Mouse (Mus musculus) forebrain, embryonic 16.5 days (tissue): ENCODE data around the gene Dcst1. TPM values are rescaled to one million over a fixed set of nuclear protein-coding genes. Genes with fewer than 3 reads are reported as not detected.

Experiments used
- ATAC-seq: fragments of 200-750 bp; cut with Nextera tagmentation; 2 replicates; pipeline ENCODE4 v1.8.0; 2017; ENCODE audit warnings: mild to moderate bottlenecking, moderate library complexity
- H3K27ac ChIP-seq: fragments of 300-500 bp; sonication (generic); 2 replicates; pipeline ENCODE4 v1.5.1; 2014; ENCODE audit warnings: low read length, control low read depth
- H3K27me3 ChIP-seq: fragments of 300-500 bp; sonication (generic); replicated peaks from 2 replicates; pipeline ENCODE4 v1.6.1; 2014; ENCODE audit warnings: low read length; ENCODE audit not compliant: control insufficient read depth, insufficient read depth
- H3K36me3 ChIP-seq: fragments of 300-500 bp; sonication (generic); 2 replicates; pipeline ENCODE4 v1.6.1; 2014; ENCODE audit not compliant: control insufficient read depth, insufficient read depth
- H3K4me1 ChIP-seq: fragments of 300-500 bp; sonication (generic); replicated peaks from 2 replicates; pipeline ENCODE4 v1.6.1; 2014; ENCODE audit warnings: low read length; ENCODE audit not compliant: control insufficient read depth, insufficient read depth
- H3K4me2 ChIP-seq: fragments of 300-500 bp; sonication (generic); 2 replicates; pipeline ENCODE4 v1.6.1; 2014; ENCODE audit warnings: mild to moderate bottlenecking, low read length, control low read depth
- H3K4me3 ChIP-seq: fragments of 300-500 bp; sonication (generic); replicated peaks from 2 replicates; pipeline ENCODE4 v1.5.1; 2014; ENCODE audit warnings: mild to moderate bottlenecking, low read length, control low read depth
- H3K9ac ChIP-seq: fragments of 300-500 bp; sonication (generic); replicated peaks from 2 replicates; pipeline ENCODE4 v1.6.1; 2014; ENCODE audit warnings: low read depth, low read length, control low read depth
- H3K9me3 ChIP-seq: fragments of 300-500 bp; sonication (generic); 2 replicates; pipeline ENCODE4 v1.6.1; 2016; ENCODE audit warnings: low read length; ENCODE audit not compliant: control insufficient read depth
- WGBS: fragments of 180-500 bp; shearing (Covaris S2); extraction: QIAGEN DNeasy Blood & Tissue Kit; methylation state at CpG from one replicate; pipeline ENCODE4 v1.1.7; 2014; 5-methylcytosine and 5-hydroxymethylcytosine counted together
- polyA plus RNA-seq: library from polyadenylated mRNA; unstranded; fragments of >200 nt; fragmentation: Nextera tagmentation; extraction: Ambion mirVana; gene quantifications from 2 replicates; pipeline ENCODE4 v1.2.1, GENCODE M21; 2015

Dcst1 gene
- polyA plus RNA-seq, 1 experiment from 2014 or later, result 1.3 TPM

DNA sequence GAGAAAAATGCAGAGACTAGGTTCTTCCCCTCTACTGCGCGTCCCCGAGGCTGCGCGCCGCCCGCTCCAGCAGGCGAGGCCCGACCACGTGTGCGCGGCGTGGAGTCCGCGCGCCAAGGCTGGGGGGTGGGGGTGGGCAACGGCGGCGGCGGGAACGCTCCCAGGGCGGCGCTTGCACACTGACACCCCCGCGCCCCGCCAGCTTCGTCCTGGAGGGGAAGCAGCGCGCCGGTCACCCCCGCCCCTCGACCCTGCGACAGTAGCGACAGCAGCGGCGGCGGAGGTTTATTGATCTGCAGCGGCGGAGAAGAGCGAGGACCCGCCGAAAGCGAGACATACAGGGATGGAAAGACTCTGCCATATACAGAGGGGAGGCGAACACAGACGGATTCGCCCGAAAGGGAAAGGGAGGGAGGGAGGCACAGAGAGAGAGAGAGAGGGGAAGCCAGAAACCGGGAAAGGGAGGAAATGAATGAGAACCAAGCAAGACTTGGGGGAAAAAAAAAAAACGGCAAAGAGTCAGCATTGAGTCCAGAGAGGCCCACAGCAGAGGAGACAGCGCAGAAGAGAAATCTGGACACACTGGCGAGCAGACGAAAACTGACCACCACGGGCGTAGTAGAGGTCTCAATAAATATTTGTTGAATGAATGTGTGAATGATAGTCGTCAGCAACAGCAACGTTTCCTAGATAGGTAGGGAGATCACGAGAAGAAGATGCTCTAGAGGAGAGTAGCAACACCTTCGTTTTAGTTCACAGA lies 45.3 kb downstream of the Dcst1 start:
- no peaks in the 10 kb centered on the region for H3K9me3 ChIP-seq
- H3K9ac ChIP-seq, result peak overlapping the region; percentile 60
- peaks cover 67% of the 10 kb centered on the region for H3K4me1 ChIP-seq
- WGBS, result 2% methylated on average over 57 of the region's 58 CpGs
- peak overlapping the region; percentile 83 for H3K27ac ChIP-seq
- peaks cover 21% of the 10 kb centered on the region for H3K27me3 ChIP-seq
- peak overlapping the region; percentile 86 for H3K4me2 ChIP-seq
- peak overlapping the region; percentile 52 for H3K4me3 ChIP-seq
- H3K36me3 ChIP-seq, result no peaks in the 10 kb centered on the region
- peak; percentile 10 for ATAC-seq

DNA sequence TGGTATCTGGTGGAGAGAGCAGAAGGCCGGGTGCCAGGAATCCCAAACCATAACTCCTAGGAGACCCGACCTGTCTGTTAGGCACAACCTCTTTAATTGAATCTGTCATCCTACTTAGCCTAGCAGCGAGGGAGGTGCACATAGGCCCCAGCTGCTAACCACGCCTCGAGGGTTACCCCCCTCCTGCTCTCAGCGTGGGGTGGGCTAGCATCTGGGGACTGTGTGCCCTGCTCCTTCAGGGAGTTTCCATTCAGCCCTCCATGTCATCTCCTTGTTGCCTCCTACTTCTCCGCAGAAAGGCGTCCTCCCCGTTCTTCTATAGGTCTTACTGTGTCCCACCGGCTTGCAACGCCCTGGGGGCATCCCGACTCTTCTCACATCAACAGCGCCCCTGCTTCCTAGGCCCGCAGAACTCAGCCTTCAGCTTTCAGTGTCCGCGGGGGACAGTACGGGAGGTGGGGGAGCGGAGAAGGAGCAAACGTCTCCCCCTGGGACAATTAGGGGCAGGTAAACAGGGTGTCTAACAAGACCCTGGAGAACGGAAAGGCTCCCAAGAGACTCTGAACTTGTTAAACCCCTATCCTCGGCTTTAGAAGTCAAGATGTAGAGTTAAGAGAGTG lies 46.0 kb downstream of the Dcst1 start:
- Histone ChIP-seq H3K4me1 (peaks cover 67% of the 10 kb centered on the region), H3K27ac (peak overlapping the region; percentile 83), H3K4me2 (peak overlapping the region; percentile 86), H3K27me3 (peaks cover 21% of the 10 kb centered on the region), H3K9ac (peak overlapping the region; percentile 60; the same call in 1 of the 2 replicates), H3K36me3 (no peaks in the 10 kb centered on the region), H3K4me3 (peak overlapping the region; percentile 52), H3K9me3 (no peaks in the 10 kb centered on the region)
- WGBS, result 7% methylated on average over 21 of the region's 21 CpGs
- no peak for ATAC-seq

DNA sequence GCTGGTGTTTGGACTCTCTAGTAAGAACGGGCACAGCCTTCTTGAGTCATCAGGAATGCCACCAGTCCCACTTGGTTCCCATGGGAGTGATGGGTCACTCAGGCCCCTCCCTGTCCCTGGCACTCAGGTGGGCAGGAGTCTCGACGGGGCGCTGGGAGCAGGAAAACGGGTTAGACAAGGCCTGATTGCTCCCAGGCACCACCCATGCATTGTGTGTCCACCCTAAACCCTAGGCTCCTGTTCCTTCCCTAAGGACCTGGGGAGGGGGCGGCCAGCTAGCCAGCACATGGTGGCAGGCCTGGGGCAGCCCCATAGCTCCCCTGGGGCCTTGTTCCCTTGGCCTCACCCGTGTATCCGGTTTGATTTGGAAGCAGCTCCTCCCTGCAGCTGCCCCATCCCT lies 46.7 kb downstream of the Dcst1 start:
- Histone ChIP-seq H3K9me3 (no peaks in the 10 kb centered on the region), H3K27ac (no peak overlapping the region), H3K4me2 (no peak overlapping the region), H3K4me3 (no peak overlapping the region), H3K4me1 (peaks cover 67% of the 10 kb centered on the region), H3K36me3 (no peaks in the 10 kb centered on the region), H3K9ac (no peak overlapping the region), H3K27me3 (peaks cover 19% of the 10 kb centered on the region)
- no peak for ATAC-seq
- WGBS, result 73% methylated on average over 8 of the region's 8 CpGs

DNA sequence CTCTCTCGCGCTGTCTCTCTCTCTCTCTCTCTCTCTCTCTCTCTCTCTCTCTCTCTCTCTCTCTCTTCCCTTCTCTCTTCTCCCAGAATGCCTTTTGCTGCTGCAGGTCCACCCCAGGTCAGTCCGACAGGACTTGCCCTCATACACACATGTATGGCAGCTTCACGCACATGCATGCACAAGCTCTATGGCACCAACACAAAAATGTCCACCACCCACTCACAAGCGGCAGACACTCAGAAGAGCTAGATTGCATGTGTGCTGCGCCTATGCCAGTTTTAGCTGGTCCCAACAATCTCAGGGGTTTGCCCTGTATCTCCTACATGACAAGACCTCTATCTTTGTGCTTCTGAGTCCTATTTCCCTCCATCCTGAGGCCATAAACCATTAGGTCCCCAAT lies 47.8 kb downstream of the Dcst1 start:
- no peak overlapping the region for H3K9ac ChIP-seq
- 54% methylated on average over 6 of the region's 6 CpGs for WGBS
- H3K4me1 ChIP-seq, result peaks cover 67% of the 10 kb centered on the region
- H3K36me3 ChIP-seq, result no peaks in the 10 kb centered on the region; the same call in 1 of the 2 replicates
- H3K9me3 ChIP-seq, result no peaks in the 10 kb centered on the region
- ATAC-seq, result no peak
- no peak overlapping the region for H3K4me2 ChIP-seq
- H3K27me3 ChIP-seq, result peaks cover 19% of the 10 kb centered on the region
- H3K27ac ChIP-seq, result no peak overlapping the region
- no peak overlapping the region for H3K4me3 ChIP-seq

DNA sequence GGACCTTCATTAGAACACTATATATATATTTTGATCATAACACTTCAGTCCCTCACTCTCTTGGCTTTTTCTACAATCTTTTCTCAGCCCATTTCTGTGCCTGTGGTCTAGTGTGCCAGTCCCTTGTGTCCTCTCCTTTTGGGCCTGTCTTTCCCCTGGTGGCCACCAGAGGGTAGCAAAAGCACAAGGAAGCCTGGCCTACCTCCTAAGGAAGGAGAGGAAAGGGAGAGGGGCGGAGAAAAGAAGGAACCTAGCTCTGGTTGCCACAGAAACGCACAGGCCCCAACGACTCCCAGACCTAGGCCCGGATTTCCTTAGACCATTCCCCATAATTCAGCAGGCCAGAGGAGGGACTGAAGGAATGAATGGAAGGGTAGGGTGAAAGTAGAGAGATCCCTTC lies 48.2 kb downstream of the Dcst1 start:
- WGBS, result 0% methylated on average over 4 of the region's 4 CpGs
- peaks cover 19% of the 10 kb centered on the region for H3K27me3 ChIP-seq
- H3K4me2 ChIP-seq, result peak overlapping the region; percentile 35; the same call in 1 of the 2 replicates
- no peak overlapping the region for H3K27ac ChIP-seq
- no peaks in the 10 kb centered on the region for H3K9me3 ChIP-seq
- H3K4me3 ChIP-seq, result no peak overlapping the region
- H3K4me1 ChIP-seq, result peaks cover 65% of the 10 kb centered on the region
- no peaks in the 10 kb centered on the region; the same call in 1 of the 2 replicates for H3K36me3 ChIP-seq
- H3K9ac ChIP-seq, result no peak overlapping the region
- peak; percentile 59 for ATAC-seq

DNA sequence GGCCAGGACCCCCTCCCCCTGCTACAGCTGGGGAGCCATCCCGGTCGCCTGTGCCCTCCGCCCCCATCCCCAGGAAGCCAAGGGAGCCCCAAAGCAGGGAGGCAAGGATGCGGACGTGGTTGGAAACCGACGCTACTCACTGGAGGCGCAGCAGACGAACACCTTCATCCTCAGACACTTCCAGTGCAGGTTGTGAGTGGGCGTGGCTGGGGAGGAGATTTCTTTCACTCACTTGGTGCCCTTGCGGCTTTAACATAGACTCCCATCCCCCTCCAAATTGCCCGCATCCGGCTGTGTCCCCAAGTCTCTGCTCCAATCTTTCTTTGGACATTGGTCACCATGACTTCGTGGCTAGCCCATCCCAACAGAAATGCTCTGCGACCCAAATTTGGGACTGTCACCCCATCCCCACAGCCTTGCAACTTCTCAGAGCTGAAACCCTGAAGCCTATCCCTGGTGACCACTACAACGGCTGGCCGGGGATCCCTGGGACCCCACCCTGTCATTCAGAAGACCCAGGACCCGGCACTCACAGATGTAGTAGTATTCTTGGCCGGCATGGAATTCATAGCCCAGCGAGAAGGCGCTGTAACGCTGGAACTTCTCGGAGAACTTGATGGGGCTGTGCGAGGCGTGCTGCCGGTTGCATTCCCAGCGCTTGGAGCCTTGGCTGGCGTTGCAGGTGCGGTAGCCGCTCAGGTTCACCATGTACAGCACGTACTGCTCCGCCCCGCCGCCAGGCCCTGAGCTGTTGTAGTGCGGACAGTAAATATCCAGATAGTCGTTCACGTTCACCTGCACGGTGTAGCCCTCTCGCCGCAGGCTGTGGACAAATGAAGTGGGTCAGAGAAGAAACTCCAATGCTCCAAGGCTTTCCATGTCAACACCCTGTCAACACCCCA lies 48.9 kb downstream of the Dcst1 start:
- Histone ChIP-seq H3K9me3 (no peaks in the 10 kb centered on the region), H3K27ac (no peak overlapping the region), H3K4me3 (peak overlapping the region; percentile 28; the same call in 1 of the 2 replicates), H3K4me2 (peak overlapping the region; percentile 53), H3K9ac (peak overlapping the region; percentile 25), H3K4me1 (peaks cover 59% of the 10 kb centered on the region), H3K27me3 (peaks cover 19% of the 10 kb centered on the region), H3K36me3 (no peaks in the 10 kb centered on the region; the same call in 1 of the 2 replicates)
- no peak; the same call in 1 of the 2 replicates for ATAC-seq
- WGBS, result 6% methylated on average over 40 of the region's 40 CpGs

DNA sequence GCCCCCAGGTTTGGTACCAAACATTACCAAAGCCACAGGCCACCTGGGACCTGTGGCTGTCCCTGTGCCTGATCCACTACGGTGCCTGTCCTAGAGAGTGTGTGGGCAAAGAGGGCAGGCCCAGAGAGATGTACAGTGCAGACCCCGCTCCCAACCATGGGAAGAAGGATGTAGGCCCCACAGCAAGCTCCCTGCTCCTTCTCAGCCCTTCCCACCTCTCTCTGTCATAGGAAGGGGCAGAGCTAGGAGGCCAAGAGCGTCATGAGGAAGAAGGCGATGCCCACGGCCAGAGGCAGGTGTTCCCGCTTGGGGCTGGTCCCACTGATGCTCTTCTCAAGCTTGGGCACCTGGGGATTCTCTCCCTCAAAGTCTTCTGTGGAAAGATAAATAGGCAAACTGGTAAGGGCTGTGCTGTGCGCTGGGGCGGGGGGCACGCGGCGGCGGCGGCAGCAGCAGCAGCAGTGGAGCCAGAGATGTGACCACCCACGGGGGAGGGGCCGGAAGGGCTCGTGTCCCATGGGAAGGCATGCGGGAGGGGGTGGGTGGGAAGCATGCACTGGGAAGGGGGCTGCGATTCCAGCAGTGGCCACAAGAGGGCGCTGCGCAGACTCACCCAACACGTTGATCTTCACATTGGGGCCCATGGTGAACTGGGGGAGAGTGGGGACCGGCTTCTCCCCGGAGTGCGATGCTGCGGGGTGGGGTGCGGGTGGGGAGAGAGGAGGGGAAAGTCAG lies 49.7 kb downstream of the Dcst1 start:
- Histone ChIP-seq H3K27ac (no peak overlapping the region), H3K4me1 (peaks cover 51% of the 10 kb centered on the region), H3K36me3 (no peaks in the 10 kb centered on the region; the same call in 1 of the 2 replicates), H3K9me3 (0 out of 2 replicates have a peak, but pooled peaks cover 4% of the 10 kb centered on the region), H3K27me3 (peaks cover 17% of the 10 kb centered on the region), H3K9ac (peak overlapping the region; percentile 51), H3K4me3 (peak overlapping the region; percentile 28), H3K4me2 (peak overlapping the region; percentile 53)
- WGBS, result 4% methylated on average over 25 of the region's 26 CpGs
- ATAC-seq, result no peak; the same call in 1 of the 2 replicates

DNA sequence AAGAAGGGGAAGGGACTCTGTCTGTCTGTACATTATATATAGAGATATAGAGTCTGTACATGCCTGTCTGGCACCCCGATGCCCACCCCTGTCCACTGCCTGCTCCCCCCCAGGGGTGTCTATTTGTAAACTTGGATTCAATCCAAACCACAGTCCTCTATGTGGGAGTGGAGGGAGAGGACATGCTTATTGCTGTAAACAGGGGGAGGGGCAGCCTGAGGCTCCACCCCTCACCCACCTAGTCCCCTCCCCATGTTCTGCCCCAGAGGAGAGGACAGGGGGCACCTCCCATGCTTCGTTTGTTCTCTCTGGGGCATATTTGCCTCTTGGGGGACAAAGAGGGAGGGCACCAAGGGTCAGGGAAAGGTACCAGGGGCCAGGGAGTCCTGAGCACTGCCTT lies 50.3 kb downstream of the Dcst1 start:
- Histone ChIP-seq H3K4me3 (no peak overlapping the region), H3K27ac (no peak overlapping the region), H3K4me1 (peaks cover 46% of the 10 kb centered on the region), H3K36me3 (no peaks in the 10 kb centered on the region; the same call in 1 of the 2 replicates), H3K27me3 (peaks cover 17% of the 10 kb centered on the region), H3K4me2 (no peak overlapping the region), H3K9me3 (0 out of 2 replicates have a peak, but pooled peaks cover 4% of the 10 kb centered on the region), H3K9ac (peak overlapping the region; percentile 51)
- WGBS, result 38% methylated on average over 2 of the region's 2 CpGs
- no peak for ATAC-seq
